In the genomic region with DNA sequence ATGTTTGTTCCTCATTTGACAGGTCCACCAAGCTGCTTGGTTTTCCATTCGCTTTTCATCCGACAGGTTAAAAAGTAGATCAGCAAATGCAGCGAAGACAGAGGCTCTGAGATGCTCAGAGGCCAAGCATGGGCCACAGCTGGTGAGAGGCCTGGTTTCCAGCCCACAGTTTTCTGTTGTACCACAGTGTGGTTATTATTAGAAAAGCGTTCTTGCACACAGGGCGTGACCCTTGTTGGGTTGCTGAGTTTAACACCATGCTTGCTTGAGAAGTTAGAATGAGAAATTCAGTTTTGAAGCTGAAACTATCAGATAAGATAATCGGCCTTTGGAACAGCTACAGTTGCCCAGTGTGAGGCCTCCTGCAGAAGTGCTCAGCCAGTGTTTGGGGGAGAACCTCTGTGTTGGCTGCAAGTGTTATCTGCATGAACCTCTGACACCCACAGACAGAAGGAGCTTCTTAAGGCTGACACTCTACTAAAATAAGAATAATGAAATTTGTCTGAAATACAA, we compare ENCODE assay signal across 11 mouse cellular contexts. TPM values are rescaled to one million over a fixed set of nuclear protein-coding genes. Genes with fewer than 3 reads are reported as not detected.
DNase-seq lines count a peak whose midpoint lies in the region; ATAC-seq and TF ChIP-seq lines count a peak whose summit lies in the region.
"Had no signal": no experiment of that assay in that cellular context is flagged by ENCODE, and none has a peak within 500 bp of the region (broad histone marks: within the 10 kb centered on the region; RNA-seq: fewer than 3 reads in every experiment).

No protein-coding gene starts in this region.

- no peak overlapping the region for H3K4me2 ChIP-seq in hindbrain, postnatal 0 days (ENCODE audit: low read depth, low read length)
- no peak overlapping the region for H3K4me2 ChIP-seq in hindbrain, embryonic 11.5 days (replicated peaks; ENCODE audit: low read depth, low read length)
- no peak overlapping the region for H3K4me2 ChIP-seq in forebrain, embryonic 16.5 days (ENCODE audit: low read length)
- H3K4me2 ChIP-seq: midbrain, embryonic 12.5 days had no signal

- no peaks in the 10 kb centered on the region; the same call in 1 of the 2 replicates for H3K36me3 ChIP-seq in hindbrain, postnatal 0 days (ENCODE audit: insufficient read depth, low read length)
- H3K36me3 ChIP-seq in hindbrain, embryonic 11.5 days (ENCODE audit: control insufficient read depth, insufficient read depth, low read length) = no peaks in the 10 kb centered on the region
- H3K36me3 ChIP-seq in MEL (ENCODE audit: control insufficient read depth in 1 of 2, insufficient read depth in 2 of 2, low read length in 2 of 2) = peaks cover 0 to 20% of the 10 kb centered on the region in 2 experiments; a peak in 2 of 4 replicates
- no peaks in the 10 kb centered on the region; the same call in 1 of the 2 replicates for H3K36me3 ChIP-seq in forebrain, embryonic 16.5 days (ENCODE audit: control insufficient read depth, insufficient read depth)

- 68% methylated on average over 6 of the region's 6 CpGs for WGBS in hindbrain, postnatal 0 days
- 84% methylated on average over 6 of the region's 6 CpGs for WGBS in hindbrain, embryonic 11.5 days
- WGBS in forebrain, embryonic 16.5 days = 81% methylated on average over 6 of the region's 6 CpGs

- peak overlapping the region; percentile 67 for H3K27ac ChIP-seq in hindbrain, postnatal 0 days
- no peak overlapping the region for H3K27ac ChIP-seq in hindbrain, embryonic 11.5 days (ENCODE audit: low read depth, low read length)
- peak overlapping the region; percentile 91 for H3K27ac ChIP-seq in MEL (ENCODE audit: control insufficient read depth, low read depth, low read length)
- H3K27ac ChIP-seq in forebrain, embryonic 16.5 days (ENCODE audit: low read length) = peak overlapping the region; percentile 88

- no peaks in the 10 kb centered on the region for H3K79me2 ChIP-seq in MEL (ENCODE audit: control insufficient read depth, insufficient read depth, low read length, poor library complexity)

- no peak overlapping the region for H3K9ac ChIP-seq in hindbrain, postnatal 0 days (replicated peaks; ENCODE audit: low read length)
- H3K9ac ChIP-seq in hindbrain, embryonic 11.5 days (ENCODE audit: low read depth, low read length) = no peak overlapping the region
- no peak overlapping the region for H3K9ac ChIP-seq in MEL (ENCODE audit: control insufficient read depth, low read depth, low read length, poor library complexity, severe bottlenecking)
- no peak overlapping the region for H3K9ac ChIP-seq in forebrain, embryonic 16.5 days (replicated peaks; ENCODE audit: low read depth, low read length)
- H3K9ac ChIP-seq: midbrain, embryonic 12.5 days had no signal

- TF ChIP-seq CTCF in hindbrain, postnatal 0 days (IDR thresholded peaks at IDR 0.05; ENCODE audit: low read depth) = no peak
- TF ChIP-seq CTCF in MEL (IDR thresholded peaks at IDR 0.05 in 2 of 3, conservative IDR thresholded peaks at IDR 0.05 in 1 of 3; ENCODE audit: control insufficient read depth in 1 of 3, insufficient read depth in 1 of 3, low read depth in 2 of 3, low read length in 3 of 3, poor library complexity in 1 of 3, severe bottlenecking in 1 of 3) = no peak

- H3K27me3 ChIP-seq in hindbrain, postnatal 0 days (ENCODE audit: insufficient read depth, low read length) = no peaks in the 10 kb centered on the region
- H3K27me3 ChIP-seq in hindbrain, embryonic 11.5 days (ENCODE audit: control insufficient read depth, insufficient read depth, low read length) = no peaks in the 10 kb centered on the region
- no peaks in the 10 kb centered on the region for H3K27me3 ChIP-seq in MEL (ENCODE audit: control insufficient read depth in 1 of 2, insufficient read depth in 2 of 2, low read length in 2 of 2)
- no peaks in the 10 kb centered on the region for H3K27me3 ChIP-seq in forebrain, embryonic 16.5 days (replicated peaks; ENCODE audit: control insufficient read depth, insufficient read depth, low read length)
- H3K27me3 ChIP-seq: midbrain, embryonic 12.5 days had no signal

- TF ChIP-seq POLR2A in MEL (IDR thresholded peaks at IDR 0.05; ENCODE audit: control insufficient read depth in 1 of 2, insufficient read depth in 1 of 2, low read depth in 1 of 2, low read length in 2 of 2, poor library complexity in 1 of 2) = no peak

- peak; percentile 94 to 96 for TF ChIP-seq EP300 in MEL (IDR thresholded peaks at IDR 0.05; ENCODE audit: low read depth in 1 of 2, low read length in 2 of 2)

- H3K4me1 ChIP-seq in hindbrain, postnatal 0 days (ENCODE audit: insufficient read depth, low read length) = 0 out of 2 replicates have a peak, but pooled peaks cover 15% of the 10 kb centered on the region
- H3K4me1 ChIP-seq in hindbrain, embryonic 11.5 days (replicated peaks; ENCODE audit: control insufficient read depth, insufficient read depth, low read length) = peaks cover 7% of the 10 kb centered on the region
- H3K4me1 ChIP-seq in MEL (ENCODE audit: control insufficient read depth in 1 of 2, insufficient read depth in 2 of 2, low read length in 2 of 2) = peaks cover 7 to 19% of the 10 kb centered on the region in 2 experiments
- H3K4me1 ChIP-seq in forebrain, embryonic 16.5 days (replicated peaks; ENCODE audit: control insufficient read depth, insufficient read depth, low read length) = peaks cover 52% of the 10 kb centered on the region

- ATAC-seq in hindbrain, postnatal 0 days = no peak
- ATAC-seq in hindbrain, embryonic 11.5 days (ENCODE audit: low FRiP score) = no peak
- no peak for ATAC-seq in forebrain, embryonic 16.5 days
- ATAC-seq in megakaryocyte progenitor cell, adult 5-6 weeks (replicated peaks; ENCODE audit: poor library complexity) = peak; percentile 86

- no peak for TF ChIP-seq RAD21 in MEL (IDR thresholded peaks at IDR 0.05; ENCODE audit: low read depth, low read length)

- no peak for DNase-seq in hindbrain, postnatal 0 days (ENCODE audit: low spot score)
- no peak for DNase-seq in hindbrain, embryonic 11.5 days (ENCODE audit: low spot score)
- DNase-seq in MEL (ENCODE audit: low read depth, low spot score) = peak; percentile 93
- DNase-seq in cerebellum, adult 18-20 months = no peak
- no peak for DNase-seq in right cerebral cortex, postnatal 4 days
- DNase-seq: kidney, postnatal 25 days; lung, adult 18-20 months; thymus, postnatal 25 days had no signal

- H3K4me3 ChIP-seq in hindbrain, postnatal 0 days (ENCODE audit: low read length) = no peak overlapping the region
- no peak overlapping the region for H3K4me3 ChIP-seq in hindbrain, embryonic 11.5 days (ENCODE audit: low read depth, low read length)
- no peak overlapping the region for H3K4me3 ChIP-seq in MEL (ENCODE audit: control insufficient read depth in 1 of 2, insufficient read depth in 1 of 2, low read depth in 2 of 2, low read length in 2 of 2)
- H3K4me3 ChIP-seq in forebrain, embryonic 16.5 days (replicated peaks; ENCODE audit: low read length) = no peak overlapping the region
- H3K4me3 ChIP-seq: midbrain, embryonic 12.5 days had no signal

- H3K9me3 ChIP-seq in hindbrain, postnatal 0 days (ENCODE audit: low read length) = no peaks in the 10 kb centered on the region
- no peaks in the 10 kb centered on the region for H3K9me3 ChIP-seq in hindbrain, embryonic 11.5 days (ENCODE audit: control insufficient read depth, low read length)
- H3K9me3 ChIP-seq in MEL (replicated peaks; ENCODE audit: insufficient read depth, low read length) = no peaks in the 10 kb centered on the region
- H3K9me3 ChIP-seq in forebrain, embryonic 16.5 days (ENCODE audit: control insufficient read depth, low read length) = no peaks in the 10 kb centered on the region
- H3K9me3 ChIP-seq: midbrain, embryonic 12.5 days had no signal

TF ChIP-seq in MEL, 35 proteins besides CTCF, POLR2A, EP300 and RAD21 (continues in another document):
- TF ChIP-seq ZNF384 (IDR thresholded peaks at IDR 0.05; ENCODE audit: low read depth, low read length) (peak; percentile 73), RCOR1 (IDR thresholded peaks at IDR 0.05; ENCODE audit: low read depth, low read length) (peak; percentile 81), ZMIZ1 (IDR thresholded peaks at IDR 0.05; ENCODE audit: low read depth, low read length) (no peak), UBTF (IDR thresholded peaks at IDR 0.05; ENCODE audit: borderline replicate concordance, insufficient read depth, low read depth, low read length) (no peak), MAZ (IDR thresholded peaks at IDR 0.05; ENCODE audit: low read depth, low read length) (no peak), HCFC1 (IDR thresholded peaks at IDR 0.05; ENCODE audit: low read depth, low read length) (peak; percentile 48; the same call in 1 of the 2 replicates), GABPA (IDR thresholded peaks at IDR 0.05; ENCODE audit: low read depth, low read length) (no peak), SMC3 (IDR thresholded peaks at IDR 0.05; ENCODE audit: low read depth, low read length) (no peak), SIN3A (IDR thresholded peaks at IDR 0.05; ENCODE audit: low read length) (peak; percentile 88), GATA1 (IDR thresholded peaks at IDR 0.05; ENCODE audit: low read depth, low read length) (peak; percentile 96), USF1 (IDR thresholded peaks at IDR 0.05; ENCODE audit: low read depth, low read length) (no peak), USF2 (IDR thresholded peaks at IDR 0.05; ENCODE audit: borderline replicate concordance in 1 of 2, insufficient read depth in 1 of 2, low read depth in 1 of 2, low read length in 2 of 2) (no peak), MYB (IDR thresholded peaks at IDR 0.05; ENCODE audit: low read depth, low read length) (peak; percentile 88), ZC3H11A (IDR thresholded peaks at IDR 0.05; ENCODE audit: low read depth, low read length) (no peak), TCF12 (IDR thresholded peaks at IDR 0.05; ENCODE audit: low read depth, low read length) (peak; percentile 91), E2F4 (IDR thresholded peaks at IDR 0.05; ENCODE audit: borderline replicate concordance, low read depth, low read length) (no peak), MAFK (IDR thresholded peaks at IDR 0.05; ENCODE audit: borderline replicate concordance, low read depth, low read length) (peak; percentile 64; the same call in 1 of the 2 replicates), MEF2A (IDR thresholded peaks at IDR 0.05; ENCODE audit: extremely low read depth, insufficient replicate concordance, low read depth, low read length, poor library complexity, severe bottlenecking) (peak; percentile 97)

RNA-seq across cellular contexts. Expression of gene Heg1, which starts 48.1 kb away (rescaled TPM):
- 22.8 and 30.4 TPM in 2 replicates for total RNA-seq in hindbrain, postnatal 0 days (2014; rRNA removed)
- 7.2 and 8.1 TPM in 2 replicates for polyA plus RNA-seq in hindbrain, postnatal 0 days (2015; fragmentation: Nextera tagmentation; extraction: Ambion mirVana)
- polyA plus RNA-seq in hindbrain, embryonic 11.5 days (2014; fragmentation: Nextera tagmentation; extraction: Ambion mirVana) = 22.8 and 23.4 TPM in 2 replicates
- 4.1 and 4.5 TPM in 2 replicates for total RNA-seq in MEL (2012; rRNA removed)
- 10 to 100 TPM in 1 of 2 experiments, 1 to 10 TPM in 1; 6.9 to 72.0 TPM for polyA plus RNA-seq in MEL (2012; ENCODE audit: insufficient read depth in 1 of 2, insufficient read length in 2 of 2, low read depth in 1 of 2, low replicate concordance in 2 of 2, missing spikeins in 1 of 2)
- polyA plus RNA-seq in forebrain, embryonic 16.5 days (2015; fragmentation: Nextera tagmentation; extraction: Ambion mirVana) = 18.6 and 19.7 TPM in 2 replicates
- total RNA-seq in megakaryocyte progenitor cell, adult 5-6 weeks (2015) = 23.8 and 43.2 TPM in 2 replicates
- total RNA-seq in megakaryocyte progenitor cell, adult 5-6 weeks (2017) = 26.6 and 36.4 TPM in 2 replicates
